Mouse (Mus musculus) midbrain, embryonic 15.5 days (tissue): Measurements from ENCODE around the gene Erc1. TPM values are rescaled to one million over a fixed set of nuclear protein-coding genes. Genes with fewer than 3 reads are reported as not detected.

Experiments
- ATAC-seq: fragments of 200-750 bp; cut with Nextera tagmentation; replicated peaks from 2 replicates; pipeline ENCODE4 v1.8.0; 2017; ENCODE audit warnings: moderate TSS enrichment
- H3K27ac ChIP-seq: fragments of 300-500 bp; sonication (generic); 2 replicates; pipeline ENCODE4 v1.5.1; 2015; ENCODE audit warnings: mild to moderate bottlenecking, inconsistent platforms
- H3K27me3 ChIP-seq: fragments of 300-500 bp; sonication (generic); replicated peaks from 2 replicates; pipeline ENCODE4 v1.6.1; 2015; ENCODE audit warnings: inconsistent platforms
- H3K36me3 ChIP-seq: fragments of 300-500 bp; sonication (generic); replicated peaks from 2 replicates; pipeline ENCODE4 v1.6.1; 2015; ENCODE audit warnings: inconsistent platforms
- H3K4me1 ChIP-seq: fragments of 300-500 bp; sonication (generic); 2 replicates; pipeline ENCODE4 v1.6.1; 2015; ENCODE audit warnings: inconsistent platforms
- H3K4me2 ChIP-seq: fragments of 300-500 bp; sonication (generic); 2 replicates; pipeline ENCODE4 v1.6.1; 2015; ENCODE audit warnings: inconsistent platforms, mild to moderate bottlenecking, moderate library complexity
- H3K4me3 ChIP-seq: fragments of 300-500 bp; sonication (generic); 2 replicates; pipeline ENCODE4 v1.5.1; 2015; ENCODE audit warnings: mild to moderate bottlenecking, inconsistent platforms
- H3K9ac ChIP-seq: fragments of 300-500 bp; sonication (generic); 2 replicates; pipeline ENCODE4 v1.6.1; 2015; ENCODE audit warnings: mild to moderate bottlenecking, inconsistent platforms
- H3K9me3 ChIP-seq: fragments of 300-500 bp; sonication (generic); 2 replicates; pipeline ENCODE4 v1.6.1; 2016; ENCODE audit warnings: inconsistent platforms
- WGBS: fragments of 180-500 bp; shearing (Covaris S2); methylation state at CpG from one replicate; pipeline ENCODE4 v1.1.7; 2015; ENCODE audit warnings: mixed read lengths; 5-methylcytosine and 5-hydroxymethylcytosine counted together
- polyA plus RNA-seq: library from polyadenylated mRNA; unstranded; fragments of >200 nt; fragmentation: Nextera tagmentation; extraction: Ambion mirVana; gene quantifications from 2 replicates; pipeline ENCODE4 v1.2.1, GENCODE M21; 2015

The Erc1 gene
- polyA plus RNA-seq, 1 experiment from 2014 or later, result 58.9 TPM

- 86% methylated on average over 4 of the region's 4 CpGs for WGBS
- Histone ChIP-seq H3K4me2 (no peak overlapping the region), H3K27ac (no peak overlapping the region), H3K27me3 (no peaks in the 10 kb centered on the region), H3K9me3 (no peaks in the 10 kb centered on the region), H3K36me3 (peaks cover 22% of the 10 kb centered on the region), H3K4me1 (no peaks in the 10 kb centered on the region), H3K9ac (no peak overlapping the region), H3K4me3 (no peak overlapping the region)
- ATAC-seq, result no peak
Observed at GRCm38 (mm10) chr6:119570797-119571196, 277.2 kb downstream of the Erc1 start.

GRCm38 (mm10) chr6:119568339-119568738 is 279.6 kb downstream of the Erc1 start:
- WGBS, result 80% methylated on average over 2 of the region's 2 CpGs
- Histone ChIP-seq H3K36me3 (peaks cover 7% of the 10 kb centered on the region; the same call in 1 of the 2 replicates), H3K4me3 (no peak overlapping the region), H3K4me2 (no peak overlapping the region), H3K27me3 (no peaks in the 10 kb centered on the region), H3K9ac (no peak overlapping the region), H3K27ac (no peak overlapping the region), H3K9me3 (no peaks in the 10 kb centered on the region), H3K4me1 (no peaks in the 10 kb centered on the region)
- ATAC-seq, result no peak

GRCm38 (mm10) chr6:119565451-119566379 is 282.3 kb downstream of the Erc1 start:
- Histone ChIP-seq H3K27ac (no peak overlapping the region), H3K4me1 (no peaks in the 10 kb centered on the region), H3K9ac (no peak overlapping the region), H3K36me3 (no peaks in the 10 kb centered on the region), H3K9me3 (no peaks in the 10 kb centered on the region), H3K4me3 (no peak overlapping the region), H3K27me3 (no peaks in the 10 kb centered on the region), H3K4me2 (no peak overlapping the region)
- WGBS, result 91% methylated on average over 23 of the region's 23 CpGs
- no peak for ATAC-seq

GRCm38 (mm10) chr6:119562558-119562957 is 285.4 kb downstream of the Erc1 start:
- WGBS, result 90% methylated on average over 10 of the region's 10 CpGs
- no peak overlapping the region for H3K27ac ChIP-seq
- H3K9me3 ChIP-seq, result no peaks in the 10 kb centered on the region

GRCm38 (mm10) chr6:119558855-119559254 is 289.1 kb downstream of the Erc1 start:
- Histone ChIP-seq H3K27ac (no peak overlapping the region), H3K9me3 (no peaks in the 10 kb centered on the region), H3K9ac (no peak overlapping the region), H3K27me3 (no peaks in the 10 kb centered on the region), H3K4me2 (no peak overlapping the region), H3K36me3 (no peaks in the 10 kb centered on the region), H3K4me1 (no peaks in the 10 kb centered on the region), H3K4me3 (no peak overlapping the region)
- ATAC-seq, result no peak
- 79% methylated on average over 7 of the region's 7 CpGs for WGBS

More at GRCm38 (mm10) chr6:119562558-119562957, 285.4 kb downstream of the Erc1 start:
- Histone ChIP-seq H3K4me3 (no peak overlapping the region), H3K36me3 (no peaks in the 10 kb centered on the region), H3K9ac (no peak overlapping the region), H3K27me3 (no peaks in the 10 kb centered on the region), H3K4me1 (no peaks in the 10 kb centered on the region), H3K4me2 (no peak overlapping the region)
- no peak for ATAC-seq

GRCm38 (mm10) chr6:119554439-119554838 is 293.5 kb downstream of the Erc1 start:
- Histone ChIP-seq H3K36me3 (no peaks in the 10 kb centered on the region), H3K4me3 (no peak overlapping the region), H3K9me3 (no peaks in the 10 kb centered on the region), H3K9ac (no peak overlapping the region), H3K4me1 (no peaks in the 10 kb centered on the region), H3K27me3 (no peaks in the 10 kb centered on the region), H3K4me2 (no peak overlapping the region), H3K27ac (no peak overlapping the region)
- whole genome bisulfite sequencing, result 70% methylated on average over 8 of the region's 8 CpGs
- no peak for ATAC-seq

- WGBS, result under 1% methylated on average over 14 of the region's 14 CpGs
- Histone ChIP-seq H3K27me3 (peaks cover 31% of the 10 kb centered on the region), H3K4me1 (peaks cover 11% of the 10 kb centered on the region), H3K4me3 (peak overlapping the region; percentile 74), H3K9me3 (no peaks in the 10 kb centered on the region), H3K36me3 (no peaks in the 10 kb centered on the region), H3K27ac (no peak overlapping the region), H3K9ac (peak overlapping the region; percentile 59), H3K4me2 (peak overlapping the region; percentile 96)
- ATAC-seq, result peak; percentile 48; the same call in 1 of the 2 replicates
Observed at GRCm38 (mm10) chr6:119544518-119544864, 303.5 kb downstream of the Erc1 start.

GRCm38 (mm10) chr6:119543803-119544517 is 304.0 kb downstream of the Erc1 start, which contains the start of gene Wnt5b:
Gene Wnt5b (minus strand): TSS chr6:119544347.
- Histone ChIP-seq H3K4me2 (peak within 1 kb of the TSS; percentile 96), H3K4me3 (peak within 1 kb of the TSS; percentile 74), H3K9me3 (no peaks in the 10 kb centered on the region), H3K27me3 (peaks cover 31% of the 10 kb centered on the region), H3K27ac (no peak within 1 kb of the TSS), H3K4me1 (peaks cover 11% of the 10 kb centered on the region), H3K9ac (peak within 1 kb of the TSS; percentile 59), H3K36me3 (no peaks in the 10 kb centered on the region)
- peak; percentile 79 for ATAC-seq
- WGBS, result under 1% methylated on average over 119 of the region's 120 CpGs

- Histone ChIP-seq H3K27ac (no peak overlapping the region), H3K9ac (peak overlapping the region; percentile 59), H3K36me3 (no peaks in the 10 kb centered on the region), H3K27me3 (peaks cover 31% of the 10 kb centered on the region), H3K4me2 (peak overlapping the region; percentile 96), H3K9me3 (no peaks in the 10 kb centered on the region), H3K4me1 (peaks cover 11% of the 10 kb centered on the region), H3K4me3 (peak overlapping the region; percentile 74)
- WGBS, result under 1% methylated on average over 30 of the region's 30 CpGs
- ATAC-seq, result peak; percentile 48; the same call in 1 of the 2 replicates
Observed at GRCm38 (mm10) chr6:119543456-119543802, 304.5 kb downstream of the Erc1 start.

GRCm38 (mm10) chr6:119535867-119536266 is 312.1 kb downstream of the Erc1 start:
- H3K27ac ChIP-seq, result no peak overlapping the region
- H3K4me3 ChIP-seq, result no peak overlapping the region
- no peaks in the 10 kb centered on the region for H3K36me3 ChIP-seq
- no peak overlapping the region for H3K4me2 ChIP-seq
- no peaks in the 10 kb centered on the region for H3K9me3 ChIP-seq
- H3K27me3 ChIP-seq, result peaks cover 1% of the 10 kb centered on the region; the same call in 1 of the 2 replicates
- WGBS, result 73% methylated on average over 12 of the region's 12 CpGs
- no peak for ATAC-seq
- no peaks in the 10 kb centered on the region for H3K4me1 ChIP-seq
- no peak overlapping the region for H3K9ac ChIP-seq

GRCm38 (mm10) chr6:119533170-119533709 is 314.7 kb downstream of the Erc1 start:
- ATAC-seq, result no peak
- 88% methylated on average over 9 of the region's 9 CpGs for WGBS
- no peaks in the 10 kb centered on the region for H3K36me3 ChIP-seq

GRCm38 (mm10) chr6:119529659-119530058 is 318.3 kb downstream of the Erc1 start:
- H3K27me3 ChIP-seq, result no peaks in the 10 kb centered on the region
- no peaks in the 10 kb centered on the region for H3K9me3 ChIP-seq
- H3K4me2 ChIP-seq, result no peak overlapping the region
- H3K9ac ChIP-seq, result no peak overlapping the region
- 94% methylated on average over 3 of the region's 3 CpGs for WGBS
- H3K27ac ChIP-seq, result no peak overlapping the region
- H3K4me1 ChIP-seq, result no peaks in the 10 kb centered on the region
- no peak for ATAC-seq
- no peaks in the 10 kb centered on the region for H3K36me3 ChIP-seq
- no peak overlapping the region for H3K4me3 ChIP-seq

More at GRCm38 (mm10) chr6:119533170-119533709, 314.7 kb downstream of the Erc1 start:
- no peaks in the 10 kb centered on the region for H3K27me3 ChIP-seq
- H3K4me1 ChIP-seq, result no peaks in the 10 kb centered on the region
- H3K4me2 ChIP-seq, result no peak overlapping the region
- no peak overlapping the region for H3K4me3 ChIP-seq
- no peaks in the 10 kb centered on the region for H3K9me3 ChIP-seq
- H3K27ac ChIP-seq, result no peak overlapping the region
- no peak overlapping the region for H3K9ac ChIP-seq
